Comparison of ENCODE assay signal across 18 mouse cellular contexts in genomic region chr6:7092094-7092493, GRCm38 (mm10).
"Had no signal": no experiment of that assay in that cellular context is flagged by ENCODE, and none has a peak within 500 bp of the region (broad histone marks: within the 10 kb centered on the region; RNA-seq: fewer than 3 reads in every experiment).

No protein-coding gene starts in this region.

- H3K9ac ChIP-seq: lung, embryonic 14.5 days; midbrain, embryonic 12.5 days; neural tube, embryonic 13.5 days; neural tube, embryonic 15.5 days had no signal

- H3K27me3 ChIP-seq: midbrain, embryonic 12.5 days; neural tube, embryonic 13.5 days; neural tube, embryonic 15.5 days had no signal

- H3K9me3 ChIP-seq: midbrain, embryonic 10.5 days; midbrain, embryonic 12.5 days; neural tube, embryonic 13.5 days; neural tube, embryonic 15.5 days had no signal

- H3K4me1 ChIP-seq: midbrain, embryonic 10.5 days; midbrain, embryonic 12.5 days; neural tube, embryonic 13.5 days; neural tube, embryonic 15.5 days had no signal

- H3K27ac ChIP-seq: midbrain, embryonic 10.5 days; midbrain, embryonic 12.5 days; neural tube, embryonic 13.5 days; neural tube, embryonic 15.5 days had no signal

- H3K4me3 ChIP-seq: midbrain, embryonic 10.5 days; midbrain, embryonic 12.5 days; myocyte; neural tube, embryonic 13.5 days; neural tube, embryonic 15.5 days had no signal

- DNase-seq: lung, embryonic 14.5 days; lung, postnatal 10 days; lung, postnatal 4 days; midbrain, embryonic 14.5 days; retina, postnatal 1 day; right cerebral cortex, adult 18-20 months; right cerebral cortex, postnatal 25 days; right cerebral cortex, postnatal 4 days; spleen, adult 18-20 months; thymus, adult 18-20 months; thymus, postnatal 14 days; thymus, postnatal 36 days had no signal

- H3K36me3 ChIP-seq: midbrain, embryonic 10.5 days; midbrain, embryonic 12.5 days; neural tube, embryonic 13.5 days; neural tube, embryonic 15.5 days had no signal

- H3K4me2 ChIP-seq: lung, embryonic 14.5 days; midbrain, embryonic 12.5 days; neural tube, embryonic 13.5 days; neural tube, embryonic 15.5 days had no signal

- ATAC-seq: midbrain, embryonic 16.5 days had no signal
